Mouse (Mus musculus) heart, embryonic 16.5 days (tissue): ENCODE measurements around the gene Ppp1r12b. TPM values are rescaled to one million over a fixed set of nuclear protein-coding genes. Genes with fewer than 3 reads are reported as not detected.

ENCODE experiments used
- ATAC-seq: fragments of 200-750 bp; cut with Nextera tagmentation; replicated peaks from 2 replicates; pipeline ENCODE4 v1.8.0; 2017; ENCODE audit warnings: moderate number of reproducible peaks; ENCODE audit not compliant: insufficient read depth, low FRiP score; ENCODE audit errors: extremely low read depth
- H3K27ac ChIP-seq: fragments of 300-500 bp; sonication (generic); 2 replicates; pipeline ENCODE4 v1.5.1; 2014; ENCODE audit warnings: mild to moderate bottlenecking, low read length, control low read depth, moderate library complexity
- H3K27me3 ChIP-seq: fragments of 300-500 bp; sonication (generic); 2 replicates; pipeline ENCODE4 v1.6.1; 2014; ENCODE audit warnings: low read length, mixed read lengths; ENCODE audit not compliant: control insufficient read depth, insufficient read depth
- H3K36me3 ChIP-seq: fragments of 300-500 bp; sonication (generic); 2 replicates; pipeline ENCODE4 v1.6.1; 2014; ENCODE audit not compliant: control insufficient read depth, insufficient read depth
- H3K4me1 ChIP-seq: fragments of 300-500 bp; sonication (generic); 2 replicates; pipeline ENCODE4 v1.6.1; 2014; ENCODE audit warnings: low read length, mixed read lengths; ENCODE audit not compliant: control insufficient read depth, insufficient read depth
- H3K4me2 ChIP-seq: fragments of 300-500 bp; sonication (generic); 2 replicates; pipeline ENCODE4 v1.6.1; 2014; ENCODE audit warnings: low read depth, mild to moderate bottlenecking, control low read depth, low read length
- H3K4me3 ChIP-seq: fragments of 300-500 bp; sonication (generic); 2 replicates; pipeline ENCODE4 v1.5.1; 2014; ENCODE audit warnings: mild to moderate bottlenecking, control low read depth, low read length
- H3K9ac ChIP-seq: fragments of 300-500 bp; sonication (generic); 2 replicates; pipeline ENCODE4 v1.6.1; 2014; ENCODE audit warnings: low read length, control low read depth
- H3K9me3 ChIP-seq: fragments of 300-500 bp; sonication (generic); replicated peaks from 2 replicates; pipeline ENCODE4 v1.6.1; 2016; ENCODE audit warnings: low read length; ENCODE audit not compliant: control insufficient read depth
- WGBS: fragments of 180-500 bp; shearing (Covaris S2); extraction: QIAGEN DNeasy Blood & Tissue Kit; methylation state at CpG from one replicate; pipeline ENCODE4 v1.1.7; 2014; 5-methylcytosine and 5-hydroxymethylcytosine counted together
- polyA plus RNA-seq: library from polyadenylated mRNA; unstranded; fragments of >200 nt; fragmentation: Nextera tagmentation; extraction: Ambion mirVana; gene quantifications from 2 replicates; pipeline ENCODE4 v1.2.1, GENCODE M21; 2015

Gene Ppp1r12b
- polyA plus RNA-seq, 1 experiment from 2014 or later = 24.2 TPM

DNA sequence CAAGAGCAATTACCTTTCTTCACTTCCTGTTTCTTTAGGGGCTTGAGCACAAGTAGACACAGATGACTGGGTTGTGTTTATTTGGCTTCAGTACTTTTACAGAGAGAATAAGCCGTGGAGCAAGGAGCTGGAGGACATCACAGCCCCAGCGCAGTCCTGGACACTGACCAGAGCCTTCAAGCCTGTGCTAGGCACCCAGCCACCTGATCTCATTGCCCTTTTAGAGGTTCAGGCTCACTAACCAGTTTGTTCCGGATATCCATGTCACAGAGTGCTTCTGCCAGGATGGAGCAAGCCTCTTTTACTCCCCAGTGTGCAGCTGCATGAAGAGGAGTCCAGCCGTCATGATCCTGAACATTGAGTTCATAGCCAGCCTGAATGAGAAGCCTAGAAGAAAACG, 63.8 kb downstream of the Ppp1r12b start:
- 86% methylated on average over 5 of the region's 5 CpGs for WGBS
- Histone ChIP-seq H3K9ac (no peak overlapping the region), H3K36me3 (peaks cover 31% of the 10 kb centered on the region)

DNA sequence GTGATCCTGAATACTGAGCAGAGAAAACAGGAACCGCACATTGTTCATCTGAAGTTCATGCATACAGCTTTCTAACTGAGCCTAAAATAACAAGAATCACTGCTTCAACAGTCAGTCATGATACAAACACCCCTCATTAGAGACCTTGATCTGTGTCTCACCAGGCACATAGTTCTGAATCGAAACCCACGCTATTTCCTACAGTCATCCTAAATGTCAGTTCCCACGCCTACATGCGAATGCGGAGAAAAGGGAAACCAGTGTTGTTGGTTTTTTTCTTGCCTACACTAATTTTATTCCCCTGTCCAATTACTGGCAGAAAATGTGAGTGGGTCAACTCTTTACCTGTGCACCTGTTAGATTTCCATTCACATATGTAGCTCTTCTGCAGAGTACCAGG, 66.1 kb downstream of the Ppp1r12b start:
- peaks cover 33% of the 10 kb centered on the region for H3K36me3 ChIP-seq

More for the DNA sequence above, 63.8 kb downstream of the Ppp1r12b start:
- H3K9me3 ChIP-seq = no peaks in the 10 kb centered on the region
- no peaks in the 10 kb centered on the region for H3K4me1 ChIP-seq
- no peaks in the 10 kb centered on the region for H3K27me3 ChIP-seq
- H3K27ac ChIP-seq = no peak overlapping the region
- no peak overlapping the region for H3K4me3 ChIP-seq
- no peak for ATAC-seq
- no peak overlapping the region for H3K4me2 ChIP-seq

GRCm38 (mm10) chr1:134875800-134876199, 79.9 kb downstream of the Ppp1r12b start:
- no peak overlapping the region for H3K4me3 ChIP-seq
- H3K36me3 ChIP-seq = peaks cover 39% of the 10 kb centered on the region
- ATAC-seq = no peak
- no peak overlapping the region for H3K4me2 ChIP-seq
- H3K4me1 ChIP-seq = no peaks in the 10 kb centered on the region
- H3K27me3 ChIP-seq = no peaks in the 10 kb centered on the region
- WGBS = 10% methylated on average over 4 of the region's 4 CpGs
- H3K27ac ChIP-seq = no peak overlapping the region
- H3K9ac ChIP-seq = no peak overlapping the region
- H3K9me3 ChIP-seq = no peaks in the 10 kb centered on the region

More for the DNA sequence above, 66.1 kb downstream of the Ppp1r12b start:
- H3K4me1 ChIP-seq = no peaks in the 10 kb centered on the region
- H3K9ac ChIP-seq = no peak overlapping the region
- no peaks in the 10 kb centered on the region for H3K9me3 ChIP-seq
- H3K4me2 ChIP-seq = no peak overlapping the region
- H3K27ac ChIP-seq = no peak overlapping the region
- H3K4me3 ChIP-seq = no peak overlapping the region
- no peak for ATAC-seq
- 93% methylated on average over 6 of the region's 6 CpGs for WGBS
- no peaks in the 10 kb centered on the region for H3K27me3 ChIP-seq

DNA sequence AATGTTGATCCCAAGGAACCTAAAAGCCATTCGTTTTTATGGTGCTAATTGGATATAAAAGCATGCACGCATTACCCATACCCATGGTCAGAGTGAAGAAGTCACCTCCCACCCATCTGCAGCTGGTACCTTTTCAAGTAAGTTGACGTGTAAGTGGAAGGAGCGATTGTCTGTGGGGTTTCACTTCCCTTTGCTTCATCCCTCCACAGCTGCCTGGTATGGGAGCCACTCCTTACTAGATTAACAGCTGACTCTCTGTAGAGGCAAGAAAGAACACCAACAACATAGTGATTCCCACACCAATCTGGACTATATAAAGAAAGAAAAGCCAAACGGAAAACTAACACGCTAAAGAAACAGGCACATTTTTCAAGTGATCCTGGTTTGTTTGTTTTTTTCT, 83.1 kb downstream of the Ppp1r12b start:
- Histone ChIP-seq H3K4me2 (no peak overlapping the region), H3K27ac (no peak overlapping the region), H3K9ac (no peak overlapping the region), H3K4me3 (no peak overlapping the region), H3K36me3 (peaks cover 41% of the 10 kb centered on the region), H3K9me3 (no peaks in the 10 kb centered on the region), H3K4me1 (no peaks in the 10 kb centered on the region), H3K27me3 (no peaks in the 10 kb centered on the region)
- 85% methylated on average over 6 of the region's 6 CpGs for WGBS
- no peak for ATAC-seq

- H3K36me3 ChIP-seq = peaks cover 27% of the 10 kb centered on the region
- no peak overlapping the region for H3K4me2 ChIP-seq
- no peak overlapping the region for H3K4me3 ChIP-seq
- no peaks in the 10 kb centered on the region for H3K27me3 ChIP-seq
- no peak overlapping the region for H3K27ac ChIP-seq
- ATAC-seq = no peak
- H3K9ac ChIP-seq = no peak overlapping the region
- no peaks in the 10 kb centered on the region for H3K4me1 ChIP-seq
- WGBS = 91% methylated on average over 2 of the region's 2 CpGs
- no peaks in the 10 kb centered on the region for H3K9me3 ChIP-seq
These were observed 89.3 kb downstream of the Ppp1r12b start for GRCm38 (mm10) chr1:134866426-134866825.

GRCm38 (mm10) chr1:134865552-134865951, 90.2 kb downstream of the Ppp1r12b start:
- Histone ChIP-seq H3K27me3 (no peaks in the 10 kb centered on the region), H3K4me3 (no peak overlapping the region), H3K9ac (no peak overlapping the region), H3K27ac (no peak overlapping the region), H3K4me1 (peaks cover 5% of the 10 kb centered on the region; the same call in 1 of the 2 replicates), H3K36me3 (peaks cover 22% of the 10 kb centered on the region), H3K4me2 (no peak overlapping the region), H3K9me3 (no peaks in the 10 kb centered on the region)
- WGBS = 59% methylated on average over 6 of the region's 6 CpGs
- peak; percentile 58; the same call in 1 of the 2 replicates for ATAC-seq

DNA sequence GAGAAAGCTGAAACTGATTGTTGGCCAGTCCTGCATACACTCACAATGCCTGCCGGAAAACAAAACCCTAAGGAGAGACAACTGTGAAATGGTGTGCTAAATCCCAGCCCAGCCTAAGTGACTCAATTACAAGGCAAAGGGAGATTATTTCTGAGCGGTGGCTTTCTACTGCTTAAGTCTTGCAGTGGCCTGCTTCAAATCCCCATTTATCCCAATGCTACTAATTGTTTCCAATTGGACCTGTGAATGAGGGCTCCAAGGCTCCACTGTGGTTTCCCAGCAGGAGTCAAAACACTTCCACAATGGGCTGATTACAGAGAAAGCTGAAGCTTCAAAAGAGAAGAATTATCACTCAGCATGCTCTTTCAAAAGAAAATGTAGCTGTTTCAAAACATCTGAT, 95.2 kb downstream of the Ppp1r12b start:
- Histone ChIP-seq H3K36me3 (peaks cover 12% of the 10 kb centered on the region; the same call in 1 of the 2 replicates), H3K27ac (peak overlapping the region; percentile 31; the same call in 1 of the 2 replicates), H3K27me3 (no peaks in the 10 kb centered on the region), H3K4me2 (no peak overlapping the region), H3K4me1 (peaks cover 11% of the 10 kb centered on the region; the same call in 1 of the 2 replicates), H3K9me3 (no peaks in the 10 kb centered on the region), H3K4me3 (no peak overlapping the region), H3K9ac (no peak overlapping the region)
- ATAC-seq = no peak
- WGBS = 68% methylated on average over 2 of the region's 2 CpGs

DNA sequence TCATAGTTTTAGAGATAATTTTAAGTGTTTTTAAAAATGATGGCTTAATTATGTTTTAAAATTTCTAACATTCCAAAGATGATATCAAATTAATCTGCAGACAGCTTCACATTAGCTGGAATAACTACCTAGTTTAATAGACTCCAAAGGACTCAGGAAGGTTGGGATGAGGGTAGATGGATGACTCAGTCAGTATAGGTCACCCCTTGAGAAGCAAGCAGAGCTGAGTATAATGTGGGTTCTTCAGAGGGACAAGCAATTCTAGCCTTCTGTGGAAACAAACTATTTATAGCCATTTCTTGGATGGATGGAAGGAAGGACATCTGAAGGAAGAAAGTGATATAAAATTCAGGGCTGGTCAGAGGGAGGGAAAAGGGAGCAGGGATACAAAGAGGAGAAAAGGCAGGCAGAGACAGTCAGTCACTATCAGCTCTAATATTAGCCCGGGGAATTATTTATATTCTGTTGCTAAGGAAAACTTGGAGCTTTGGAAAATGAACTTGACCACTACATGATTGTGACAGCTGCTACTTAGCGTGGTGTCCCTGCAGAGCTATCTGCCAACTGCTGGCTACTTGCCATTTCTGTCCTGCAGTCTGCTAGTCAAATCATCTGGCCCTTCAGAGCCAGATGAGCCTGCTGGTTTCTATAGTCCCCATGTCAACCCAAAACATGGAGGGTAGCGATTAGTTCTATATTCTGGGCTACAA, 97.2 kb downstream of the Ppp1r12b start:
- 31% methylated on average over 3 of the region's 3 CpGs for WGBS
- Histone ChIP-seq H3K36me3 (peaks cover 10% of the 10 kb centered on the region; the same call in 1 of the 2 replicates), H3K9me3 (no peaks in the 10 kb centered on the region), H3K27ac (peak overlapping the region; percentile 87), H3K4me2 (peak overlapping the region; percentile 26; the same call in 1 of the 2 replicates), H3K4me3 (no peak overlapping the region), H3K9ac (no peak overlapping the region), H3K4me1 (peaks cover 13% of the 10 kb centered on the region; the same call in 1 of the 2 replicates), H3K27me3 (no peaks in the 10 kb centered on the region)
- ATAC-seq = peak; percentile 89

GRCm38 (mm10) chr1:134854325-134854982, 101.3 kb downstream of the Ppp1r12b start:
- H3K36me3 ChIP-seq = peaks cover 11% of the 10 kb centered on the region
- H3K27me3 ChIP-seq = no peaks in the 10 kb centered on the region
- peaks cover 7% of the 10 kb centered on the region; the same call in 1 of the 2 replicates for H3K4me1 ChIP-seq
- no peaks in the 10 kb centered on the region for H3K9me3 ChIP-seq
- no peak for ATAC-seq
- H3K4me3 ChIP-seq = no peak overlapping the region
- WGBS = 80% methylated on average over 1 of the region's 1 CpGs
- no peak overlapping the region; the same call in 1 of the 2 replicates for H3K27ac ChIP-seq
- H3K4me2 ChIP-seq = no peak overlapping the region
- H3K9ac ChIP-seq = no peak overlapping the region
